Mouse (Mus musculus): ENCODE measurements around the gene Nadsyn1. TPM values are rescaled to one million over a fixed set of nuclear protein-coding genes. Genes with fewer than 3 reads are reported as not detected.

The Nadsyn1 gene
- polyA plus RNA-seq, 1 experiment from 2014 or later: 7.7 TPM

DNA sequence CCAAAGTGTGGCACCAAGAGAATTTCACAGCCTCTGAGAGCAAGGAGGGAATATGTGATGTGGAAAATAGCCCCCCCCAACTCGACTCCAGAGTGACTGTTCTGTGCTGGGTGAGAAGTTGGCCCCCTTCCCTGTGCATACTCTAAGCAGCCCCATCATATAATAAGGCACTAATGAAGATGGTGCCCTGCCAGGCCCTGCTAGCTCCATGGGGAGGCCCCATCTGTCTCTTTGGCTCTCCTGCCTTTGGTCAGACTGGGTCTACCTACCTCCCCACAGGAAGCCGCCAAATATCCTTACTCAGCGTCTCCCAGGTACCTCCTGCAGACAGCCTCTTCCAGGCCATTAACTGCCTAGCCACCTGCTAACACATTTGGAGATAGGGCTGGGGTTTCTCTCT, 63.7 kb downstream of the Nadsyn1 start:
- peaks cover 62% of the 10 kb centered on the region for H3K27me3 ChIP-seq (replicated peaks; ENCODE audit: low read depth, poor library complexity, severe bottlenecking)
- H3K4me3 ChIP-seq: no peak overlapping the region
- H3K36me3 ChIP-seq (replicated peaks): no peaks in the 10 kb centered on the region
- no peak for DNase-seq (ENCODE audit: low spot score)
- no peaks in the 10 kb centered on the region for H3K9me3 ChIP-seq
- peaks cover 16% of the 10 kb centered on the region for H3K4me1 ChIP-seq
- H3K27ac ChIP-seq (replicated peaks): no peak overlapping the region
- WGBS: 75% methylated on average over 3 of the region's 3 CpGs

DNA sequence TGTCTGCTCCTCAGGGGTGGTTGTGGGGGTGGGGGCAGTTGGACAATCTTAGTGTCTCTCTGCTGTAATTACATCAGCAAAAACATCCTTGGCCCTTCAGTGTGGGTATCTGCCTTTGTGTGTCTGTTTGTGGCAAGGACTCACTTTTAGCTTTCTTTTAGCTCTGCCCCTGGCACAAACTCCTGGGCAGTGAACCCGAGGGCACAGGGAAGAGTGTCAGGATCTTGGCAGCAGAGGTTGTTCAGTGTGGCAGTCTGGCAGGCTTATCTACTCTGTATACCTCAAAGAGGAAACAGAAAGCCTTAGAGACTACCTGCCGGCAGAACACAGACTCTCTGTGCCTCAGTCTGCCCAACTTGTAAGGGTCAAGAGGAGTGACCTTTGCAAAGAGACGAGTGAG, 65.0 kb downstream of the Nadsyn1 start:
- Histone ChIP-seq H3K27me3 (replicated peaks; ENCODE audit: low read depth, poor library complexity, severe bottlenecking) (peaks cover 58% of the 10 kb centered on the region), H3K36me3 (replicated peaks) (no peaks in the 10 kb centered on the region), H3K27ac (replicated peaks) (no peak overlapping the region), H3K4me3 (peak overlapping the region; percentile 55; the same call in 1 of the 2 replicates), H3K4me1 (peaks cover 16% of the 10 kb centered on the region), H3K9me3 (no peaks in the 10 kb centered on the region)
- DNase-seq (ENCODE audit: low spot score): no peak
- 70% methylated on average over 3 of the region's 3 CpGs for WGBS

DNA sequence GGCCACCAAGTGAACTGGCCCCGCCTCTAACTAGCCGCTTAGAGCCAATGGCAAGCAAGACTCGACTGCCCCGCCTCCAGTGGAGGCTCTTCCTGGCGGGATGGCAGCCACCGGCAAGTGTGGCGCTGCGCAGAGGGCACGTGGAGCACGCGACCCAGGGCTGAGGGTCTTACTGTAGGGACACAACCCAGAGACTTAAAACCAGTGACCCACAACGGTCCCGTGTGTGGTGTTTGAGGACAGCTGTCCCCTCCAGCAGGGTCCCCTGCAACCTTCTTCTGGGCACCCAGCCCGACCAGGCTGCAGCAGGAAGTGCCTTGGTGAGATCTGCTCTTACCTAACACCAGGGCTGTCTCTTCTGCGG, 65.6 kb downstream of the Nadsyn1 start:
- no peaks in the 10 kb centered on the region for H3K36me3 ChIP-seq (replicated peaks)
- peak overlapping the region; percentile 66 for H3K27ac ChIP-seq (replicated peaks)
- DNase-seq (ENCODE audit: low spot score): peak; percentile 82
- peak overlapping the region; percentile 55 for H3K4me3 ChIP-seq
- peaks cover 60% of the 10 kb centered on the region for H3K27me3 ChIP-seq (replicated peaks; ENCODE audit: low read depth, poor library complexity, severe bottlenecking)
- 4% methylated on average over 15 of the region's 15 CpGs for WGBS
- no peaks in the 10 kb centered on the region for H3K9me3 ChIP-seq
- H3K4me1 ChIP-seq: peaks cover 16% of the 10 kb centered on the region

DNA sequence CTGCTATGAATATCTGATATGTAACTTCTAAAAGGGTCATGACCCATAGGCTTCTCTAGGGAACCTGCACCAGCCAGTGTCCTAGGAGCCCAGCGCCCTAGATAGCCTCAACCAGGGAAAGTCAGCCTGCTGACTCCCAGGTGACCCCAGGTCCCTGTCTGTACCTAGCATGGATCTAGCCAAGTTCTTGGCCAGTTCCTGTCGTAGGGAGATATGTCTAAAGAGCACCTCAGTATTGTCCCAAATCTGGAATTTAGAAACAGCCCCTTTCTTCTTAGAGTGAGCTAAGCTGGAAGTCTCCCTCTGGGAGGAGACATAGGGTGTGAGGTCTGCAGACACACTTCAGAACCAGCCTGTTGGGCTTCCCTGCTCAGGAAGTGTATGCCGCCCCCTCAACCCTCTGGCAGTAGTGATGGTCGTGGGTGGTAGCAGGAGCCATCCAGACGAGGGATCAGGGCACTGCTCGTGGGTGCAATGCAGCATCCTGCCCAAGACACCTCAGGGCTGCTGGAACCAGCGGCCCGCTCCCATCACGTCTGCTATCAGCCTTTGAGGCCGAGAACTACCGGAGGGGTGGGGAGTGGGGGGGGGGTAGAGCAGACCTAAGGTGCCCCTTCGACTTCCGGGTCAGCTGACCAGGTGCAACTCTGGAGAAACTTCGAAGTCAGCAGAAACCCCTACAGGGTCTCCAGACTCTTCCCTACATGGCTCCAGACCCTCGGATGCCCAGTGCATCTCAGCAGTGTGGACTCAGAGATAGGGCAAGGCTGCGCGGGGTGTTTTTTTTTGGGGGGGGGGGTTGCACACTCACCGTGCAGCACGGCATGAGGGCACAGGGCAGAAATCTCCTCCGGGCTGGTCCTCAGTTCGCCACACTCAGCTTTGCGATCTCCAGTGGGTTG, 66.3 kb downstream of the Nadsyn1 start, which contains the start of gene Osbpl5:
Osbpl5 (minus strand) TSS at position 861 of the 902 bp plus-strand sequence.
- H3K4me3 ChIP-seq: peak within 1 kb of the TSS; percentile 55
- peaks cover 67% of the 10 kb centered on the region for H3K27me3 ChIP-seq (replicated peaks; ENCODE audit: low read depth, poor library complexity, severe bottlenecking)
- 32% methylated on average over 22 of the region's 22 CpGs for WGBS
- no peaks in the 10 kb centered on the region for H3K9me3 ChIP-seq
- peaks cover 16% of the 10 kb centered on the region for H3K4me1 ChIP-seq
- no peaks in the 10 kb centered on the region for H3K36me3 ChIP-seq (replicated peaks)
- no peak for DNase-seq (ENCODE audit: low spot score)
- peak within 1 kb of the TSS; percentile 66 for H3K27ac ChIP-seq (replicated peaks)

DNA sequence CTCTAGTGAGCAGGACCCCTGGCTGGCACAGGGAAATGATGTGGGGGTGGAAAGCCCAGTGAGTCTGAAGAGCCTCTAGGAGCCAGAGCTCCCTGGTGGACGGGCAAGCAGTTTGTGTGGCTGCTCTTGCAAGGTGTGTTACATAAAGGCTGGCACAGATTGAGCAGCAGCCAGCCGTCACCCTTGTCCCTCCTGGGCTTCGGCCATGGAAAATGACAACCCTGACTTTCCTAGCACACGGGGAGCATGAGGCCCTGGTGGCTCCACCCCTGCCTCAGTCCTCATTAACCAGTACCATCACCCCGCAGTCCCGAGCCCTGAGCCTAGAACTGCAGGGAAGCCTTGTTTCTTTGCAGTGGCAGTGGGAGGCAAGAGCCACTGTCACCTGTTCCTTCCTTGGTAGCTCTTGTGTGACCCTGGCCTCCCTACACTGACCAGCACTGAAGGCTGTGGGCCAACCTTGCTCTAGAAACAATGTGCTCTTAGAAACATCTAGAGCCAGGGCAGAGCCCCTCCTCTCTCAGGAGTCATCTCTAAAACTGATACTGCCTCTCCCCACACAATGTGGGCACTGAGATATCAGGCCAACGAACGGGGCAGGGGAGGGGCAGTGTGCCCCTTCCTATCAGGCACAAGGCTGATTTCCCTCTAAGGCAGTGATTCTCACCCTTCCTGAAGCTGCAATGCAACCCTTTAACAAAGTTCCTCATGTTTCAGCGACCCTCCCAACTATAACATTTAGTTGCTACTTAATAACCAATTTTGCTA, 67.1 kb downstream of the Nadsyn1 start:
- H3K4me3 ChIP-seq: no peak overlapping the region
- H3K36me3 ChIP-seq (replicated peaks): no peaks in the 10 kb centered on the region
- no peak for DNase-seq (ENCODE audit: low spot score)
- H3K27me3 ChIP-seq (replicated peaks; ENCODE audit: low read depth, poor library complexity, severe bottlenecking): peaks cover 74% of the 10 kb centered on the region
- H3K4me1 ChIP-seq: peaks cover 16% of the 10 kb centered on the region
- H3K9me3 ChIP-seq: no peaks in the 10 kb centered on the region
- WGBS: 72% methylated on average over 9 of the region's 9 CpGs
- no peak overlapping the region for H3K27ac ChIP-seq (replicated peaks)

DNA sequence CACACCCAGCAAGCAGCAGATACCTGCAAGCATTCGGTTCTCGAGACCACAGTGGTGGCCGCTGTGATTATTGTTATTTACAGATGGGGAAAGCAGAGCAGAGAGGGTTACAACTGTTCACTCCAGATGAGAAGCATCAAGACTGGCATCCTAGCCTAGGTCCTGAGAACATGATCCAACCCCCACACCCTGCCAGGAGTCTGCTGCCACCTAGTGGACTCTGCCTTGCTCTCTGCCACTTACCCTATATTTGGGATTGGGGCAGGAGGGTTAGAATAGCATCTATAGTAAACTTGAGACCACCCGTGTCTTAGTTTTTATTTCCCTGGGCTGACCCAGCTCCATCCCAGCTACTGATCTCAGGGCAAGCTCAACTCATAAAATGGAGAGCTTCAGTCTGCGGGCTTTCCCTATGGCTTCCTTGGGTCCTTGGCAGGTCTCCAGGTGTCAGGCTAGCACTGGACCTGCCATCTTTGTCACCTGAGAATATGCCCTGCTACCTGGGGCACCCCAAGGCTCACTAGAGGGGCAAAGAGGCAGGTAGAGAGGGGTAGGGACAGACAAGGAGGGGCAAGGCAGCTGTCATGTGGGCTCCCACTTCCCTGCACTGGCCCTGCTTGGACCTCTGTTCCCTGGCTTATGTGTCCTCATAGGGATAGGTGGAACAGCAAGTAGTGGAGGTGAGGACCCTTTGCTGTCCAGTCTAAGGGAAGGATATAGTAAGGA, 68.5 kb downstream of the Nadsyn1 start:
- Histone ChIP-seq H3K4me1 (peaks cover 16% of the 10 kb centered on the region), H3K4me3 (no peak overlapping the region), H3K27me3 (replicated peaks; ENCODE audit: low read depth, poor library complexity, severe bottlenecking) (peaks cover 81% of the 10 kb centered on the region), H3K27ac (replicated peaks) (no peak overlapping the region), H3K9me3 (no peaks in the 10 kb centered on the region), H3K36me3 (replicated peaks) (no peaks in the 10 kb centered on the region)
- DNase-seq (ENCODE audit: low spot score): peak; percentile 74
- WGBS: 53% methylated on average over 5 of the region's 5 CpGs

DNA sequence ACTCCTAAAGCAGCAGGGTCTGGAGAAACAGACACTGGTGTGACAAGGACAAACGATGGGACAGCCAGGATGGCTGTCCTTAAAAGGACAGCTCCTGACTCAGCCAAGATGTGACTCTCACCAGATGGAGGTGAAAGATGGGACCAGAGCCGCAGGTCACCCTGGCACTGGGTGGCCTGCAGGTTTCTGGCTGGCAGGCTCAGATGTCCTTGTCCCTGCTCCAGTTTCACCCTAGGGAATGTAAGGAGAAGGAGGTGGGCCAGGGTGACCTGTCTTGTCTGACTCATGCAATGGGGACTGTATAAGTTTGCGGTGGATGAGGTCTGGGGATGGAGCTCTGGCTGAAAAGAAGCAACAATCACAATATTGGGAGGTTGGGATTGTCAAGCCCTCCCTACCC, 70.0 kb downstream of the Nadsyn1 start:
- Histone ChIP-seq H3K27me3 (replicated peaks; ENCODE audit: low read depth, poor library complexity, severe bottlenecking) (peaks cover 66% of the 10 kb centered on the region), H3K27ac (replicated peaks) (no peak overlapping the region), H3K4me3 (no peak overlapping the region), H3K4me1 (peaks cover 28% of the 10 kb centered on the region), H3K9me3 (no peaks in the 10 kb centered on the region), H3K36me3 (replicated peaks) (no peaks in the 10 kb centered on the region)
- no peak for DNase-seq (ENCODE audit: low spot score)
- 79% methylated on average over 3 of the region's 3 CpGs for WGBS

DNA sequence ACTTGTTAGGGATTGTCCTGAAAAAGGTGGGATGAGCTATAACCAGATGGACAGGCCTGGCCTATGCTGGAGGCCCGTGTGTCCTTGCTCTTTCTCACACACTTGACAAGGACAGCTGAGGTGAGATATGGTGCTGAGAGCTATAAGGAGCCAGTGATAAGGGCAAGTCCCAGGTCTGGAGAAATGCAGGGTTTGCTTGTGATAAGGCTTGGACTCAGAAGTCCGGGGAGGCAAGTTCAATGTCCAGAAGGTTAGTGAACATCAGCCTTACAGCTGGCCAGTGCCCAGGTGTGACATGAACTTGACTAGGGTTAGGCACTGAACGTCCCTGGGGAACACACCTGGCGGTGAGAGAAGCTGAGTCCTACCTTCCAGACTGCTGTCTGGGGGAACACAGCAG, 70.6 kb downstream of the Nadsyn1 start:
- Histone ChIP-seq H3K27me3 (replicated peaks; ENCODE audit: low read depth, poor library complexity, severe bottlenecking) (peaks cover 60% of the 10 kb centered on the region), H3K9me3 (no peaks in the 10 kb centered on the region), H3K4me3 (no peak overlapping the region), H3K27ac (replicated peaks) (no peak overlapping the region), H3K36me3 (replicated peaks) (no peaks in the 10 kb centered on the region), H3K4me1 (peaks cover 22% of the 10 kb centered on the region)
- WGBS: 76% methylated on average over 4 of the region's 4 CpGs
- no peak for DNase-seq (ENCODE audit: low spot score)

DNA sequence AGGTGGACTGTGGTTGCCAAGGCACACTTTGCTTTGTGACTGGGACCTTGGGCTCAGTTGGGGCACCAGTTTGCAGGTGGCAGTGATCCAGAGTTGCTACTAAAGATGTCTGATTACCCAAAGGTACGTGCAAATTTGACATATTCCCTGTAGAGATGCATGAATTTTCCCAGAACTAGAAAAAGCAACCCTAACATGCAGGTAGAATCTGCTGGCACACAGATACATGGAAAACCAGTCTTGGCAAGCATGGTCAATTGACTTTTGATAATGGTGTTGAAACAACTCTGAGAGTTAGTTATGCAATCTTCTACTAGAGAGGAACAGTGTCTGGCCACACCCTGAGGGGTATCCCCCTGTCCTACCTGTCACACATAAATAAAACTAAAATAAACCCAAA, 71.3 kb downstream of the Nadsyn1 start:
- Histone ChIP-seq H3K9me3 (no peaks in the 10 kb centered on the region), H3K4me1 (peaks cover 15% of the 10 kb centered on the region), H3K36me3 (replicated peaks) (no peaks in the 10 kb centered on the region), H3K27ac (replicated peaks) (no peak overlapping the region), H3K27me3 (replicated peaks; ENCODE audit: low read depth, poor library complexity, severe bottlenecking) (peaks cover 54% of the 10 kb centered on the region), H3K4me3 (no peak overlapping the region)
- no peak for DNase-seq (ENCODE audit: low spot score)
- WGBS: 84% methylated on average over 1 of the region's 1 CpGs

DNA sequence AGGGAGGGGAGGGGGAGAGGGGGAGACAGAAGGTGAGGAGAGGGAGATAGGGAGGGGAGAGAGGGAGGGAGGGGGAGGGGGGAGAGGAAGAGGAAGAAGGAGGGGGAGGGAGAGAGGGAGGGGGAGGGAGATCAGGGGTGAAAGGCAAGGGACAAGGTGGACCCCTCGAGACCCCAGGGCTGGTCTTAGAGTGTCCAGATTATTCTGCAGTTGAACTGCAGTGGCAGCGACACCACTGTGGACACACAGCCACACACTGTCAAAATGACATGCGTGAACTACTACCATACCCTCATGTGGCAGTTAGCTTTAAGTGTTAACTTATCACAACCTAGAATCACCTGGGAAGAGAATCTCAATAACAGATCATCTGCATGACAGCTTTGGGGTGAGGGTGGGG, 73.6 kb downstream of the Nadsyn1 start:
- Histone ChIP-seq H3K36me3 (replicated peaks) (no peaks in the 10 kb centered on the region), H3K4me1 (peaks cover 12% of the 10 kb centered on the region), H3K9me3 (no peaks in the 10 kb centered on the region), H3K4me3 (no peak overlapping the region), H3K27me3 (replicated peaks; ENCODE audit: low read depth, poor library complexity, severe bottlenecking) (peaks cover 31% of the 10 kb centered on the region), H3K27ac (replicated peaks) (peak overlapping the region; percentile 63; the same call in 1 of the 2 replicates)
- 74% methylated on average over 3 of the region's 3 CpGs for WGBS
- no peak for DNase-seq (ENCODE audit: low spot score)

DNA sequence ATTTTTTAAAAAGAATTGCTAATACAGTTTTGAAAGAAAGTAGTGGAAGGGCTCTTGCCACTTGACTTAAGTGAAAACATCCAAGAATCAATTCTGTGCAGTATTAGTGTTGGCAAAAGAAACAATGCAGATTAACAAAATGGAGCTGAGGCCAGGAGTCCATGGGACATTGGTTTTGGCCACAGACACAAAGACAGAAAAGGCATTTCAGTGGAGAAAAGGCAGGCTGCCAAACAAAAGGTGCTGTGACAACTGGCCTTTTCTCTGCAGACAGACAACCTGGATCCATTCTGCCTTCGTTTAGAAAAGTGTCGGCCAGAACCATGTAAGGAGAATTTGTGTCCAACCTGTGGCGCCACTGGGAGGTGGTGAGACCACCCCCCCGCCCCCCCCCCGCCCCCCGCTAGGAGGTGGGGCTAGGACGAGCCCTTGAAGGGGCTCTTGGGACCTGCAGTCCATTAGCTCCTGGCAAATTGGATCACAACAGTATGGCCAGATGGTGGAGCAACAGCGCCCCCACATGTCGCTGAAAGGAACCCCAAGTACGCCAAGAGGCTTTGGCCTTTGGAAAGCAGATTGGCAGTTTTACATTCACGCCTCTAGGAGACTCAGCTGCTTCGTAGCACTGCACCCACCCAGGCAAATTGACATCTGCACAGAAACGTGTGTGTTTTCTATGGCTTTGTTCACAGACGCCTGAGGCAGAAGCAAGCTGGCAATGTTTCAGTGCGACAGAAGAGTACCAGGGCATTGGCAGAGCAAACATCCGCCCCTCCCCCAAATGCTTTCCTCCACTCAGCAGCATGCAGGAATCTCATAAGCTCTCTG, 74.4 kb downstream of the Nadsyn1 start:
- Histone ChIP-seq H3K27me3 (replicated peaks; ENCODE audit: low read depth, poor library complexity, severe bottlenecking) (peaks cover 30% of the 10 kb centered on the region), H3K9me3 (no peaks in the 10 kb centered on the region), H3K4me1 (peaks cover 12% of the 10 kb centered on the region), H3K27ac (replicated peaks) (peak overlapping the region; percentile 63), H3K36me3 (replicated peaks) (no peaks in the 10 kb centered on the region), H3K4me3 (peak overlapping the region; percentile 46)
- 3% methylated on average over 16 of the region's 16 CpGs for WGBS
- peak; percentile 91 for DNase-seq (ENCODE audit: low spot score)
